Mouse (Mus musculus): ENCODE results near the gene Tpra1. TPM values are rescaled to one million over a fixed set of nuclear protein-coding genes. Genes with fewer than 3 reads are reported as not detected.

Tpra1 gene
- polyA plus RNA-seq, 1 experiment from 2014 or later = 80.1 TPM

- Histone ChIP-seq H3K36me3 (ENCODE audit: control insufficient read depth, insufficient read depth, low read length) (no peaks in the 10 kb centered on the region), H3K4me2 (ENCODE audit: low read depth, low read length) (no peak overlapping the region), H3K9me3 (ENCODE audit: control insufficient read depth, low read length) (no peaks in the 10 kb centered on the region), H3K4me3 (ENCODE audit: low read length) (no peak overlapping the region), H3K27me3 (ENCODE audit: control insufficient read depth, insufficient read depth, low read depth, low read length) (no peaks in the 10 kb centered on the region), H3K27ac (ENCODE audit: low read length) (no peak overlapping the region), H3K9ac (ENCODE audit: low read length) (no peak overlapping the region), H3K4me1 (replicated peaks; ENCODE audit: control insufficient read depth, insufficient read depth, low read length) (0 out of 2 replicates have a peak, but pooled peaks cover 7% of the 10 kb centered on the region)
- no peak for ATAC-seq (ENCODE audit: low read depth)
- WGBS = 80% methylated on average over 2 of the region's 2 CpGs
These were observed 54.7 kb downstream of the Tpra1 start for GRCm38 (mm10) chr6:88956725-88957124.

GRCm38 (mm10) chr6:88957313-88957712 lies 55.3 kb downstream of the Tpra1 start:
- no peaks in the 10 kb centered on the region for H3K27me3 ChIP-seq (ENCODE audit: control insufficient read depth, insufficient read depth, low read depth, low read length)
- no peaks in the 10 kb centered on the region for H3K36me3 ChIP-seq (ENCODE audit: control insufficient read depth, insufficient read depth, low read length)
- H3K9ac ChIP-seq (ENCODE audit: low read length) = no peak overlapping the region
- H3K4me1 ChIP-seq (replicated peaks; ENCODE audit: control insufficient read depth, insufficient read depth, low read length) = 0 out of 2 replicates have a peak, but pooled peaks cover 7% of the 10 kb centered on the region
- no peak for ATAC-seq (ENCODE audit: low read depth)
- H3K27ac ChIP-seq (ENCODE audit: low read length) = no peak overlapping the region
- WGBS = 88% methylated on average over 4 of the region's 4 CpGs
- H3K9me3 ChIP-seq (ENCODE audit: control insufficient read depth, low read length) = no peaks in the 10 kb centered on the region
- H3K4me3 ChIP-seq (ENCODE audit: low read length) = no peak overlapping the region
- H3K4me2 ChIP-seq (ENCODE audit: low read depth, low read length) = no peak overlapping the region

GRCm38 (mm10) chr6:88957801-88958211 lies 55.8 kb downstream of the Tpra1 start:
- 0 out of 2 replicates have a peak, but pooled peaks cover 7% of the 10 kb centered on the region for H3K4me1 ChIP-seq (replicated peaks; ENCODE audit: control insufficient read depth, insufficient read depth, low read length)

GRCm38 (mm10) chr6:88958305-88958704 lies 56.3 kb downstream of the Tpra1 start:
- no peaks in the 10 kb centered on the region for H3K9me3 ChIP-seq (ENCODE audit: control insufficient read depth, low read length)
- H3K4me1 ChIP-seq (replicated peaks; ENCODE audit: control insufficient read depth, insufficient read depth, low read length) = 0 out of 2 replicates have a peak, but pooled peaks cover 7% of the 10 kb centered on the region
- no peak overlapping the region for H3K27ac ChIP-seq (ENCODE audit: low read length)
- no peak overlapping the region for H3K9ac ChIP-seq (ENCODE audit: low read length)
- no peak overlapping the region for H3K4me2 ChIP-seq (ENCODE audit: low read depth, low read length)
- WGBS = 83% methylated on average over 2 of the region's 2 CpGs
- no peak for ATAC-seq (ENCODE audit: low read depth)
- no peaks in the 10 kb centered on the region for H3K27me3 ChIP-seq (ENCODE audit: control insufficient read depth, insufficient read depth, low read depth, low read length)
- H3K36me3 ChIP-seq (ENCODE audit: control insufficient read depth, insufficient read depth, low read length) = no peaks in the 10 kb centered on the region
- H3K4me3 ChIP-seq (ENCODE audit: low read length) = no peak overlapping the region

More at GRCm38 (mm10) chr6:88957801-88958211, 55.8 kb downstream of the Tpra1 start:
- H3K4me3 ChIP-seq (ENCODE audit: low read length) = no peak overlapping the region
- no peak overlapping the region for H3K9ac ChIP-seq (ENCODE audit: low read length)
- no peak overlapping the region for H3K27ac ChIP-seq (ENCODE audit: low read length)
- no peaks in the 10 kb centered on the region for H3K36me3 ChIP-seq (ENCODE audit: control insufficient read depth, insufficient read depth, low read length)
- H3K9me3 ChIP-seq (ENCODE audit: control insufficient read depth, low read length) = no peaks in the 10 kb centered on the region
- no peaks in the 10 kb centered on the region for H3K27me3 ChIP-seq (ENCODE audit: control insufficient read depth, insufficient read depth, low read depth, low read length)
- ATAC-seq (ENCODE audit: low read depth) = no peak
- whole genome bisulfite sequencing = 67% methylated on average over 5 of the region's 5 CpGs
- no peak overlapping the region for H3K4me2 ChIP-seq (ENCODE audit: low read depth, low read length)

- WGBS = 15% methylated on average over 7 of the region's 7 CpGs
- Histone ChIP-seq H3K36me3 (ENCODE audit: control insufficient read depth, insufficient read depth, low read length) (no peaks in the 10 kb centered on the region), H3K4me3 (ENCODE audit: low read length) (no peak overlapping the region), H3K4me1 (replicated peaks; ENCODE audit: control insufficient read depth, insufficient read depth, low read length) (0 out of 2 replicates have a peak, but pooled peaks cover 7% of the 10 kb centered on the region), H3K27ac (ENCODE audit: low read length) (no peak overlapping the region), H3K9me3 (ENCODE audit: control insufficient read depth, low read length) (no peaks in the 10 kb centered on the region), H3K9ac (ENCODE audit: low read length) (no peak overlapping the region), H3K4me2 (ENCODE audit: low read depth, low read length) (no peak overlapping the region), H3K27me3 (ENCODE audit: control insufficient read depth, insufficient read depth, low read depth, low read length) (no peaks in the 10 kb centered on the region)
- peak; percentile 81 for ATAC-seq (ENCODE audit: low read depth)
These were observed 57.8 kb downstream of the Tpra1 start for GRCm38 (mm10) chr6:88959834-88960233.

GRCm38 (mm10) chr6:88960941-88961340 lies 58.9 kb downstream of the Tpra1 start:
- Histone ChIP-seq H3K9me3 (ENCODE audit: control insufficient read depth, low read length) (no peaks in the 10 kb centered on the region), H3K27me3 (ENCODE audit: control insufficient read depth, insufficient read depth, low read depth, low read length) (no peaks in the 10 kb centered on the region), H3K9ac (ENCODE audit: low read length) (no peak overlapping the region), H3K36me3 (ENCODE audit: control insufficient read depth, insufficient read depth, low read length) (no peaks in the 10 kb centered on the region), H3K4me3 (ENCODE audit: low read length) (no peak overlapping the region), H3K27ac (ENCODE audit: low read length) (no peak overlapping the region), H3K4me2 (ENCODE audit: low read depth, low read length) (no peak overlapping the region), H3K4me1 (replicated peaks; ENCODE audit: control insufficient read depth, insufficient read depth, low read length) (0 out of 2 replicates have a peak, but pooled peaks cover 7% of the 10 kb centered on the region)
- 0 out of 2 replicates have a peak, but pooled peaks have one; percentile 44 for ATAC-seq (ENCODE audit: low read depth)
- 32% methylated on average over 4 of the region's 4 CpGs for WGBS

Other genes with a start within 250 kb of the Tpra1 start
- gene Mgll, start 177.8 kb upstream of the Tpra1 start, polyA plus RNA-seq (2015; fragmentation: Nextera tagmentation; extraction: Ambion mirVana) = 73.2 and 79.8 TPM in 2 replicates
- gene Abtb1, start 60.3 kb upstream of the Tpra1 start, polyA plus RNA-seq (2015; fragmentation: Nextera tagmentation; extraction: Ambion mirVana) = 49.5 and 50.4 TPM in 2 replicates
- gene Podxl2, start 27.2 kb upstream of the Tpra1 start, polyA plus RNA-seq (2015; fragmentation: Nextera tagmentation; extraction: Ambion mirVana) = 27.1 and 35.1 TPM in 2 replicates
- gene Mcm2, start 3.5 kb upstream of the Tpra1 start, polyA plus RNA-seq (2015; fragmentation: Nextera tagmentation; extraction: Ambion mirVana) = 119 and 125 TPM in 2 replicates